Mouse (Mus musculus) megakaryocyte, embryonic 14.5 days (primary cell): ENCODE results near the gene Klhl26.

Experiments used
- FLI1 ChIP-seq: IDR thresholded peaks from 2 replicates; pipeline ENCODE4 v1.6.1; 2012; ENCODE audit warnings: low read length, inconsistent platforms, mixed read lengths
- GATA1 ChIP-seq: IDR thresholded peaks from 3 replicates; pipeline ENCODE4 v1.6.1; 2012; ENCODE audit warnings: mixed read lengths, low read length, inconsistent platforms, borderline replicate concordance

DNA sequence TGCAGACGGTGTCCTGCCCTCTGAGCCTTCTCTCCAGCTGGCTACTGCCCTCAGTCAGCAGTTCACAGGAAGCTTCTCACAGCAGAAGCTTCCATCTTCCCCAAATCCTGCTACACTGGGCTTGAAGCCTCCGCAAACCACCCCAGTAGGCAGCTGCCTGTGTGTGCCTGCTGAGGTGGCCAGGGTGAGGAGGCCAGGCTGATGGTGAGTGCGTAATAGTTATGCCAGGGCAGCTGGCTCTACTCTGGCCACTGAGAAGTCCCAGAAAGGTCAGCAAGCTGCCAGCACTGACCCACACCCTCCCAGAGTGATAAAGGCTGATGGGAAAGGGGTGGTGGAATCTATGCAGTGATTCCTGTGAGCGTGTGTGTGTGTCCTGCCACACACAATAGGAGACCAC is 10.5 kb downstream of the Klhl26 start:
- TF ChIP-seq FLI1 (no peak), GATA1 (no peak)
